Mouse (Mus musculus) kidney, postnatal 14 days (tissue): ENCODE data around the gene Prkd3.
A peak's percentile ranks its signal among the peaks of the same experiment; 100 is the strongest.

Experiments
- DNase-seq: peaks from one replicate; pipeline ENCODE4 v3.0.0; 2022; ENCODE audit warnings: mixed read lengths

Prkd3 gene

DNA sequence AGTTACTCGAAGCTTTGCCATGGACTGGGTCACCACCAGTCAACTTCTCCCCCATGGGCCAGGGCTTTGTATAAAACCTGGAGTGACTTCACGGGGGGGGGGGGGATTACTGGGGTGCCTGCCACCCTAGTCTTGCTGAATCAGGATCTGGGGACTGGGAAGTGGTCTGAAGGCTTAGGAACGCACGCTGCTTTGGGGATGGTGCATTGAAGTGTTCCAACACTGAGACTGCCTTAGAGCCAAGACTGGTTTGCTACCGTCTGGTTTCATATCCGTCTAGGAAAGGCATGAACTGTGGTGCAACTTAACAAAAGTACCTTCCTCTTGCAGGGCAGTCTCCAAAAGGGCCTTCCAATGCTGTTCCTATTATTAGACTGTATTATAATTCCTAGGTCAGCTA, 102.9 kb downstream of the Prkd3 start:
- DNase-seq = no peak

DNA sequence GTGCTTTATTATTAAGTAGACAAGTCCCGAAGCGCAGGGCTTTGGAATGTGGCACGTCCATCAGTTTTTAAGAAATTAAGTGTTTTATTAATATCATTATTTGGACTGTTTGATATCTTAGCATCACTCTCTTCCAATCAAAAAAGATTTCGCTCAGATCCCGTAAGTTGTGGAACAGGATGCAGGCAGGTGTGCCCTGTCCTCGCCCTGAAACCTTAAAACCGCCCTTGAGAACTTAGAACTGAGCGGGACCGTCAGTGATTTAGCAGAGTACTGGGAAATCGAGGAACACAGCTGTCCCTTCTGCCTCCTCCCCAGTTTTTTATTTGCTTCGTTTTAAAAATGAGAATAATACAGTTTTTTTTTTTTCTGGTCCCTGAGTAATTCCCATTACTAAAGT, 103.7 kb downstream of the Prkd3 start:
- DNase-seq = no peak

DNA sequence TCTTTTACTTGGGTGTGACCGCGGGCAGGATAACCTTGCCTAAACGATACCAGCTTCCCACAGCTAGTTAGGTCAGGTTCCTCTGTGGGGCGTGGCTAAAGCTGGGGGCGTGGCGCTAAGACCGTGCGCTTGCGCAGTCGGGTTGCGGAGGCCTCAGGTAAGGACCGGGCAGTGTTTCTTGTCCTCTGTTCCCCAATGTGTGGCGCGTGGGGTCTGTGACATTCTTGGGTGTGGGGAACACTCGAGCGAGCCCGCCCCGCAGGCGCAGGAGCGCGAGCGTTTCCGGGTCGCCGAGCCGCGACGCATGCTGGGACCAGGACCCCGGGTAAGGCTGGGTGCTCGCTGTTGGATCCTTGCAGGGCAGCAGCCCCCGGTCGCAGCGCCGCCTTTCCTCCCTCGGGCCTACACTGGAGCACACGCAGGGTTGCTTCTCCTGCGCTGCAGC, 104.2 kb downstream of the Prkd3 start, which contains the start of gene Cebpzos:
Gene Cebpzos, plus strand, starts transcription at position 132 of the 445 bp plus-strand sequence.
- peak; percentile 92 for DNase-seq

DNA sequence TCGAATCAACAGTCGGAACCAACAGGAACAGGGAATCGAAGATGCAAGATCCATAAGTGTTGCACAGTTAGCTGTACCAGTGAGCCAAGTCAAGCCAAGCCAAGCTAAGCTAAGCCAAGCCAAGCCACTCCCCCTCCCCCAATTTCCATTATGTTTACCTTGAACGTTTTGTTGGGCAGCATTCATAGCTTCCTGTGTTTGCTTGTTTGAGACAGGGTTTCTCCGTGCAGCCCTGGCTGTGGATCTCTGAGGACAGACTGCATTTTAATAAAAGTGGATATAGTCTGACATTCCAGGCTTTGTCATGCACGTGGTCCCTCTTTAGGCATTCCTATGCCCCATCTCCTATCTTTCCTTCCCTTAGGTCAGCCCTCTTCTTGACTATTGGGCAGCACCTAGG, 104.8 kb downstream of the Prkd3 start:
- no peak for DNase-seq

DNA sequence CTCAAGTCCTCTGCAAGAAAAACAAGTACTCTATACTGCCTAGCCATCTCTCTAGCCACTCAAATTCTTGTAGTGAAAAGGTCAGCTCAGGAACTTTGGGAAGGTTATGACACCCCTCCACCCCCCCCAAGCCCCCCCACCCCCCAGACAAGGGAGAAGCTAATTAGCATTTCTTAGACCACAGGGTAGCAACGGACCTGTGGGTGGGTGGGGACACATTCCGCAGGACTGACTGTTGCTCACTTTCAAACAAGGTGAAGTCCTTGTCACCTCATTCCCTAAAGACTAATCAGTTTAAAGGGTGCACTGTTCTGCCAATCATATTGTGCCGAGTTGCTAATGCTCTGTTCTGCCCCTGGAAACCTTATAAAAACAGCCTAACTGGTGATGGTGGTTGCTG, 106.7 kb downstream of the Prkd3 start:
- DNase-seq = no peak

DNA sequence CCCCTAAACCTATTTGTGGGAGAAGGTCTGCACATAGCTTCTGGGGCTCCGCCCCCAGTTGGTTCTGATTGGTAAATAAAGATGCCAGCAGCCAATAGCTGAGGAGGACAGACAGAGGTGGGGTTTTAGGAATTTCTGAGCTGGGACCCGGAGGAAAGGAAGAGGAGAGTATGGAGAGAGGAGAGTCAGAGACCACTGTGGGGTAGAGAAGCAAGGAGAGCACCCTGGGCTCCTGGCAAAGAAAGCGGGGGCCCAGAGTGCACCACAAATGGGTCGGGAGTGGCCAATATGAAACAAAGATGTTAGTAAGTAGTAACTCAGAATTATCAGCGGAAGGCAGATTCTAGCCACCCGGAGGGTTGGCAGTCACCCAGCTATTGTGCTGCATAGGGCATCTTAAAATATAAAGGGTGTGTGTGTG, 107.7 kb downstream of the Prkd3 start:
- peak; percentile 30 for DNase-seq

DNA sequence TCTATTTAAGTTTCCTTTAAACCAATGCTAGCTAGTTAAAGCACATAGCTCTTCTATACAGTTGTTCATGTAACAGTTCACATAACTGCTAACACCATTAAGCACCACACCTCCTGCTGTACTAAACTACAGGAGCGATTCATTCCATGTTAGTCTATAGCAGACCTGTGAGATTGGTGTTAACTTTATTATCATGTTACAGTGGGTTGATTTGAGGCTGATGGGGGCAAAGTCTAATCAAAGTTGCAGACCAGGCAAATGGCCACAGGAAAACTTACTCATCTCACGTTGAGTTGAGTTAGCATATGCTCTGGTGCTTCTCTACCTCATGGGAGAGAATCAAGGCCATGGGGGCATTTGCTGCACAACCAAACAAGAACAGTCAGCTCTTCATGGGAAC, 111.2 kb downstream of the Prkd3 start:
- no peak for DNase-seq

DNA sequence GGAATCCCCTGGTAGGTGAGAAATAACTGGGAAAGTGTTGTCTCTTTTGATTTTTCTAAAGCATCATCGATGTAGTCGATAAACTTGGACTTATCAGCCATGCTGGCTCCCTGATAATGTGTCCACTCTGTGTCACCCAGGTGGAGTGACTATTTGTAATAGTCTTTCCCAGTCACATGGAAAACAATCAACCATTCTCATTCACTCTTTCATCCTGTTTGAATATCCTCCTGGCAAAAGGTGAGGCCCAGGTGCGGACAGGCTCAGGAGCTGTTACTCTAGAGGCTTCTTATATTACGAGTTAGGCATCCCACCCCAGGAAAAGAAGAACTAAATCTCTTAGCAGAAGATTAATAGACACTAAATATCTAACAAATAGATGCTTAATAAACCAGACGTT, 113.7 kb downstream of the Prkd3 start, which contains the start of gene Sult6b1:
Gene Sult6b1, minus strand, starts transcription at position 101 of the 400 bp plus-strand sequence.
- no peak for DNase-seq

DNA sequence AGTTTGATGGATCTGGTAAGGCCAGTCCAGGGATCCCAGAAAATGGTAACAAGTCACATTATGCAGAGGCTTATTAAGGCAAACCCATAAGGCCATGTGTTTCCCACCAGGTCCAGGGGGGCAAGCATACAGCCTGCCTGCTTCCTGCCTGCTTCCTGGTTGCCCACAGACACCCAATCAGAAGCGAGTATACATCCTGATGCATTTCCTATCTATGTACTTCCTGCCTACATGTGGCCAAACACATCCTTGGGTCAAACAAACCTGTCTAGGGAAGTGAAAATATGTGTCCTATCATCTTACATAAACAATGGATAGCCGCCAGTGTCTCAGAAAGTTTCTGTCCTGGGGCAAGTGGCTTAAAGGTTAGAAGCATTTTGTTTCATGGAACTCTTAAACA, 117.5 kb downstream of the Prkd3 start:
- DNase-seq = no peak
